Mouse (Mus musculus): Measurements from ENCODE around the gene Als2cr12. TPM values are rescaled to one million over a fixed set of nuclear protein-coding genes. Genes with fewer than 3 reads are reported as not detected.
"Not testable (repeated sequence)": the region's sequence is repeated elsewhere in the genome, so short reads cannot be mapped to it uniquely, and the experiment has no call there.

The Als2cr12 gene
- not detected in 2 replicates for polyA plus RNA-seq (2015; fragmentation: Nextera tagmentation; extraction: Ambion mirVana)

GRCm38 (mm10) chr1:58695810-58696209 is at the start of gene Als2cr12:
Als2cr12 (minus strand) TSS chr1:58695989.
- not testable (repeated sequence) for H3K4me2 ChIP-seq

DNA sequence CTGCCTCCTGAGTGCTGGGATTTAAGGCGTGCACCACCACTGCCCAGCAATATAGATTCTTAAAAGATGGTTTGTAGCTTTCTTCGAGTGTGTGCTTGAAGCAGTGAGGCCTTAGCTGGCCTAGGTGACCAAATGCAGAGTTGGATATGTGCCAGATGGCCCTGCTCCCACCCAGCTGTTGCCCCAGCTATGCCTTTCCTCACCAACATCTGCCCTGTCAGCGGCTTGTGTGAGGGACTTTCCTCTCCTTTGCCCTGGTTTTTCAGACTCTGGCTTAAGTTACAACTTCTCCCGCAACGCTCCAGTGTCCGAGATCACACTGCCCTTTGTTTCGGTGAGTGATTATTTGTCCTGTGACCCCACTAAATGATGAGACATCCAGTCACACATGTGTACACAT is 48.9 kb upstream of the Als2cr12 start:
- Histone ChIP-seq H3K9me3 (no peaks in the 10 kb centered on the region), H3K9ac (no peak overlapping the region), H3K4me2 (no peak overlapping the region), H3K27ac (replicated peaks) (no peak overlapping the region), H3K27me3 (replicated peaks) (no peaks in the 10 kb centered on the region), H3K4me1 (0 out of 2 replicates have a peak, but pooled peaks cover 5% of the 10 kb centered on the region), H3K36me3 (peaks cover 96% of the 10 kb centered on the region), H3K4me3 (no peak overlapping the region)
- no peak for ATAC-seq (ENCODE audit: extremely low read depth, insufficient number of reproducible peaks, low FRiP score, low TSS enrichment)
- WGBS: 80% methylated on average over 7 of the region's 7 CpGs

More at GRCm38 (mm10) chr1:58695810-58696209, at the start of gene Als2cr12:
- not testable (repeated sequence) for H3K36me3 ChIP-seq; H3K9me3 ChIP-seq; H3K9ac ChIP-seq; ATAC-seq (ENCODE audit: extremely low read depth, insufficient number of reproducible peaks, low FRiP score, low TSS enrichment); H3K4me1 ChIP-seq; H3K4me3 ChIP-seq; H3K27me3 ChIP-seq (replicated peaks); H3K27ac ChIP-seq (replicated peaks)
- WGBS: 84% methylated on average over 4 of the region's 4 CpGs

GRCm38 (mm10) chr1:58743252-58743651 is 47.5 kb upstream of the Als2cr12 start:
- WGBS: 65% methylated on average over 6 of the region's 6 CpGs
- Histone ChIP-seq H3K9ac (no peak overlapping the region), H3K36me3 (peaks cover 95% of the 10 kb centered on the region), H3K27me3 (replicated peaks) (no peaks in the 10 kb centered on the region), H3K4me2 (no peak overlapping the region), H3K9me3 (no peaks in the 10 kb centered on the region), H3K4me1 (0 out of 2 replicates have a peak, but pooled peaks cover 5% of the 10 kb centered on the region), H3K4me3 (no peak overlapping the region), H3K27ac (replicated peaks) (peak overlapping the region; percentile 48; the same call in 1 of the 2 replicates)
- ATAC-seq (ENCODE audit: extremely low read depth, insufficient number of reproducible peaks, low FRiP score, low TSS enrichment): no peak

DNA sequence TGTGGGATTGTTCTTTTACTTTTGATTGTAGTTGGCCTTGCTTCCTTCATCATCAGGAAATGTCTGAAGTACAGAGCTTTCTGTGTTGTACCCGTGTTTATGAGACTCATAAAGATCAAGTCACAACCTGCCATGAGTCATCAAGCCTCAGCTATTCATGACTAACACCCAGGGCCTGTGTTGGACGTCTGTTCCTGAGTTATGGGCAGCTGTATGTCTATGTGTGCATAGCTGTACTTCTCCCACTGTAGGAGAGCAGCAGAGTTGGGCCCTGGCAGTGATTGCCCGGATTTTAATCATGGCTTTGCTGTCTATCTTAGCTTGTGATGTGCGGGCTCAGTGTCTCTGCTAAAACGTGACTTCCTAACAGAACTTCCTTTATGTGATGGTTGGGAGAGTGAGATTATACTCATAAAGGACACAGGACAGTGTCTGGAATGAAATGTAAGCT is 46.8 kb upstream of the Als2cr12 start:
- peaks cover 94% of the 10 kb centered on the region for H3K36me3 ChIP-seq
- H3K27me3 ChIP-seq (replicated peaks): no peaks in the 10 kb centered on the region
- no peaks in the 10 kb centered on the region for H3K9me3 ChIP-seq
- H3K9ac ChIP-seq: no peak overlapping the region
- ATAC-seq (ENCODE audit: extremely low read depth, insufficient number of reproducible peaks, low FRiP score, low TSS enrichment): no peak
- 0 out of 2 replicates have a peak, but pooled peaks cover 5% of the 10 kb centered on the region for H3K4me1 ChIP-seq
- H3K4me3 ChIP-seq: no peak overlapping the region
- 57% methylated on average over 5 of the region's 5 CpGs for WGBS
- no peak overlapping the region for H3K4me2 ChIP-seq
- H3K27ac ChIP-seq (replicated peaks): peak overlapping the region; percentile 48

DNA sequence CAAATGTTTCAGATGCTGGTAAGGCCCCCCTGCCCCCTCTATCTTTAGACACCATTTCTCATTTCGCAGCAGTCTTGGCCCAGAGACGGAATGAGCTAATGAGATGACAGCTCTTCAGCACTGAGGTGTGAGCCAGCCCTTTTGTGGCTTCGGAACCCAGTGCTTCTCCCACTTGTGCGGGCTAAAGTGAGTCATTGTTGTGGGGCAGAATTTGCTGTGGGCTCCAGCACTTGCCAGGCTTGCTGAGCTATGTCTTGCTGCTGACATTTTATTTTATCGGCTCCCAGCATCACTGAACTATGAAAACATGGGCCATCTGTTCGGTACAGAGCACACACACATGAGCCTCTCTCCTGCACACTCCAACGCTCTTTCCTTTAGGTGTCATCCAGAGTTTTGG is 43.7 kb upstream of the Als2cr12 start:
- peaks cover 95% of the 10 kb centered on the region for H3K36me3 ChIP-seq
- WGBS: 81% methylated on average over 7 of the region's 7 CpGs
- no peaks in the 10 kb centered on the region for H3K9me3 ChIP-seq
- no peaks in the 10 kb centered on the region for H3K27me3 ChIP-seq (replicated peaks)
- no peak overlapping the region for H3K4me3 ChIP-seq
- H3K9ac ChIP-seq: no peak overlapping the region
- H3K4me2 ChIP-seq: no peak overlapping the region
- ATAC-seq (ENCODE audit: extremely low read depth, insufficient number of reproducible peaks, low FRiP score, low TSS enrichment): no peak
- H3K27ac ChIP-seq (replicated peaks): no peak overlapping the region
- H3K4me1 ChIP-seq: 0 out of 2 replicates have a peak, but pooled peaks cover 5% of the 10 kb centered on the region

GRCm38 (mm10) chr1:58736968-58737367 is 41.2 kb upstream of the Als2cr12 start:
- no peak overlapping the region for H3K9ac ChIP-seq
- no peak overlapping the region for H3K4me3 ChIP-seq
- no peaks in the 10 kb centered on the region for H3K9me3 ChIP-seq
- H3K36me3 ChIP-seq: peaks cover 87% of the 10 kb centered on the region
- no peak for ATAC-seq (ENCODE audit: extremely low read depth, insufficient number of reproducible peaks, low FRiP score, low TSS enrichment)
- H3K4me1 ChIP-seq: no peaks in the 10 kb centered on the region
- no peaks in the 10 kb centered on the region for H3K27me3 ChIP-seq (replicated peaks)
- 91% methylated on average over 22 of the region's 22 CpGs for WGBS
- H3K27ac ChIP-seq (replicated peaks): no peak overlapping the region
- H3K4me2 ChIP-seq: no peak overlapping the region

GRCm38 (mm10) chr1:58735962-58736361 is 40.2 kb upstream of the Als2cr12 start:
- no peak for ATAC-seq (ENCODE audit: extremely low read depth, insufficient number of reproducible peaks, low FRiP score, low TSS enrichment)
- Histone ChIP-seq H3K4me1 (no peaks in the 10 kb centered on the region), H3K9ac (no peak overlapping the region), H3K4me2 (no peak overlapping the region), H3K27me3 (replicated peaks) (no peaks in the 10 kb centered on the region), H3K4me3 (no peak overlapping the region), H3K9me3 (no peaks in the 10 kb centered on the region), H3K36me3 (peaks cover 87% of the 10 kb centered on the region), H3K27ac (replicated peaks) (no peak overlapping the region)
- 89% methylated on average over 7 of the region's 7 CpGs for WGBS

GRCm38 (mm10) chr1:58734043-58734920 is 38.5 kb upstream of the Als2cr12 start:
- Histone ChIP-seq H3K4me2 (no peak overlapping the region), H3K4me3 (no peak overlapping the region), H3K9ac (no peak overlapping the region), H3K27me3 (replicated peaks) (no peaks in the 10 kb centered on the region), H3K4me1 (no peaks in the 10 kb centered on the region), H3K9me3 (no peaks in the 10 kb centered on the region), H3K36me3 (peaks cover 84% of the 10 kb centered on the region), H3K27ac (replicated peaks) (no peak overlapping the region)
- no peak for ATAC-seq (ENCODE audit: extremely low read depth, insufficient number of reproducible peaks, low FRiP score, low TSS enrichment)
- 88% methylated on average over 11 of the region's 11 CpGs for WGBS

GRCm38 (mm10) chr1:58733636-58734035 is 37.8 kb upstream of the Als2cr12 start:
- no peaks in the 10 kb centered on the region for H3K4me1 ChIP-seq
- no peak overlapping the region for H3K4me3 ChIP-seq
- H3K27ac ChIP-seq (replicated peaks): no peak overlapping the region
- no peak overlapping the region for H3K4me2 ChIP-seq
- peaks cover 86% of the 10 kb centered on the region for H3K36me3 ChIP-seq
- H3K9me3 ChIP-seq: no peaks in the 10 kb centered on the region
- 89% methylated on average over 2 of the region's 2 CpGs for WGBS
- no peaks in the 10 kb centered on the region for H3K27me3 ChIP-seq (replicated peaks)
- no peak for ATAC-seq (ENCODE audit: extremely low read depth, insufficient number of reproducible peaks, low FRiP score, low TSS enrichment)
- H3K9ac ChIP-seq: no peak overlapping the region

GRCm38 (mm10) chr1:58728590-58728868 is 32.7 kb upstream of the Als2cr12 start:
- Histone ChIP-seq H3K4me3 (no peak overlapping the region), H3K9ac (no peak overlapping the region), H3K4me2 (no peak overlapping the region), H3K36me3 (peaks cover 57% of the 10 kb centered on the region), H3K27me3 (replicated peaks) (no peaks in the 10 kb centered on the region), H3K9me3 (no peaks in the 10 kb centered on the region), H3K4me1 (peaks cover 15% of the 10 kb centered on the region), H3K27ac (replicated peaks) (no peak overlapping the region)
- ATAC-seq (ENCODE audit: extremely low read depth, insufficient number of reproducible peaks, low FRiP score, low TSS enrichment): no peak
- 86% methylated on average over 3 of the region's 3 CpGs for WGBS

DNA sequence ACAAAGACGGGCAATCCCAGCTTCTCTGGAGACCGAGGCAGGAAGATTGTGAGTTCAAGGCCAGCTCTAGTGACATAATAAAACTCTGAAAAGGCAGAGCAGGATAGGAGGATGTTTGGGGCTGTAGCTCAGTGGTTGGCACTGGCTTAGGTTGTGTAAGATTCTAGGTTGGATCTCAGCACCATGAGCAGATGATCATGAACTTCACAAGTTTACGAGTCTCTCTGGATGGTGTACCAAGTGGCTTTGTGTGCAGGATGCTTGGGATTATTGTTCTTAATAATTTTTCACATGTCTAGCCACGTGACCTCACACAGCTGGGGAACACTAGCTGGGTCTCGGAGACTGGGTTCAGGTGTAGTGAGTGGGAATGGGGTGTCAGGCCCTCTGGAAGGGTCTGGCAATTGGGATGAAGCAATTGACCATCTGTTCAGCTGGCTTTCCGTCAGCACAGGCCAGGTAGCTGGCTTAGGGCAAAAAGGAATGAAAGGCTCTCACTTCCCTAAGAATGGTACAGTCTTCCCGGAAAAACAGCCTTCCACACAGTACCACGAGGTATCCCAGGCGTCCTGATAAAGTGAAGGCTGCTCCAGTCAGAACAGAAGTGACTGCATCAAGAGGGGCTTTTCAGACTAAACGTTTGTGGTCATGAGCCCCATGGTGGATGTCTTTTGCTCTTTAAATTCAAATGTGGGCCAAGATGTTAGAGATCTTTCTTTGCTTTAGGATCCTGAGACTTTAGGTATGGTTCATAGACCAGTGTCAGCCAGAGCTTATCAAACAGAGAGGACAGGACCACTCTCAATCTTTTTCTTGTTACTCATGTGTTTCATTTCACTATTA is 32.2 kb upstream of the Als2cr12 start:
- Histone ChIP-seq H3K4me2 (no peak overlapping the region), H3K36me3 (peaks cover 52% of the 10 kb centered on the region), H3K27ac (replicated peaks) (peak overlapping the region; percentile 42), H3K27me3 (replicated peaks) (no peaks in the 10 kb centered on the region), H3K9ac (no peak overlapping the region), H3K4me3 (no peak overlapping the region), H3K9me3 (no peaks in the 10 kb centered on the region), H3K4me1 (peaks cover 21% of the 10 kb centered on the region)
- WGBS: 79% methylated on average over 10 of the region's 10 CpGs
- ATAC-seq (ENCODE audit: extremely low read depth, insufficient number of reproducible peaks, low FRiP score, low TSS enrichment): no peak
